8 mouse cellular contexts compared by ENCODE assay signal in the genomic region with DNA sequence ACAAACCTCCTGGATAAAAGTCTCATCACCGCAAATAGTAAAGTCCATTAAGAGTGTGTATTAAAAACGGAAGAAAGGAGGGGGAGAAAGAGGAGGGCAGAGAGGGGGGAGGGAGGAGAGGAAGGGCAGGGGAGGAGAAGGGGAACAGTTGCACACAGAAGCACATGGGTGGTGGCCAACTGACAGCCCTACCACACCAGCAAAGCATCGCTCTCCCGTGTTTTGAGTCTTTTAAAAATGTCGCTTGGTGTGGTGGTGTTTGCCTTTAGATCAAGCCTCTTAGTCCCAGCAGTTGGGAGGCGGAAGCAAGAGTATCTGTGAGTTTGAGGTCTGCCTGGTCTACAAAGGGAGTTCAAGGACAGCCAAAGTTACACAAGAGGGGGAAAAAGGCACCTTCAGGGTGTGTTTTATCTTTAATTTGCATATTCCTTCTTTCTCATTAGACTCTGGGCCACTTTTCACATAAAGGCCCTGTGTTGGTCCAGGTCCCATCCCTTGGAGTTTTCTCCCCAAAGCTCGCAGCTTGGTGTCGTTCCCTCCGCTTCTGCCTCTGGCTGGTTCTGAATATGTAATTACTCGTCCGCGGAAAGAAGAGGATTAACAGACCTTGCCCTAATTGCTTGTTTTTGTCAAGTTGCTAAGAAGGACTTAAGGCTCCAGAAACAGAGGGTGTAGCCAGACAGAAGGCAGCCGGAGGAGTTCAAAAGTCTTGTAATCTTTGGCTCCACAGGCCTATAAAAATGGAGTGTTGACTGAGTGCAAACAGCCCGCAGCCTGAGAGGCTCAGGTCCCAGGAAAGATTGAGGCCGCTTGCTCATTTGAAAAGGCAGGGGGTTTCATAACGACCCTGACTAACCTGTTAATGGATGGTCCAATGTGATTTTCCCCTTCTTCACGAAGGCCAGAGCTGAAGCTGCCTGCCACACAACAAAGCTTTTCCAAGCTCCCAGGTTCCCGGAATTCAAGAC. TPM values are rescaled to one million over a fixed set of nuclear protein-coding genes. Genes with fewer than 3 reads are reported as not detected.
DNase-seq lines count a peak whose midpoint lies in the region; ATAC-seq and TF ChIP-seq lines count a peak whose summit lies in the region.

No protein-coding gene starts in this region.

- H3K4me2 ChIP-seq in forebrain, embryonic 12.5 days, result peak overlapping the region; percentile 22
- 0 out of 2 replicates have a peak overlapping the region, but pooled peaks have one; percentile 6 for H3K4me2 ChIP-seq in kidney, postnatal 0 days (ENCODE audit: low read length)
- peak overlapping the region; percentile 5; the same call in 1 of the 2 replicates for H3K4me2 ChIP-seq in midbrain, embryonic 11.5 days

- TF ChIP-seq CTCF in kidney, postnatal 0 days (IDR thresholded peaks at IDR 0.05; ENCODE audit: low read depth), result no peak

- 0 out of 2 replicates have a peak, but pooled peaks cover 5% of the 10 kb centered on the region for H3K27me3 ChIP-seq in forebrain, embryonic 12.5 days
- no peaks in the 10 kb centered on the region for H3K27me3 ChIP-seq in kidney, postnatal 0 days (ENCODE audit: insufficient read depth, low read length)
- no peaks in the 10 kb centered on the region for H3K27me3 ChIP-seq in midbrain, embryonic 11.5 days (ENCODE audit: control insufficient read depth, insufficient read depth, low read length)

- DNase-seq in ZHBTc4 (ENCODE audit: low read depth, low spot score), result peak; percentile 70
- peak; percentile 68 for DNase-seq in kidney, postnatal 0 days (ENCODE audit: low spot score)
- DNase-seq in midbrain, embryonic 11.5 days (ENCODE audit: low spot score, missing footprints), result peak; percentile 90
- no peak for DNase-seq in adipocyte (ENCODE audit: low spot score)
- no peak for DNase-seq in gastrocnemius, postnatal 4 days (ENCODE audit: low spot score in 2 of 2)
- DNase-seq in frontal cortex, postnatal 36 days (ENCODE audit: low spot score in 2 of 2), result no peak
- no peak for DNase-seq in B cell, adult 2 months

- 6% methylated on average over 18 of the region's 18 CpGs for WGBS in forebrain, embryonic 12.5 days
- 37% methylated on average over 18 of the region's 18 CpGs for WGBS in kidney, postnatal 0 days
- WGBS in midbrain, embryonic 11.5 days, result 12% methylated on average over 18 of the region's 18 CpGs

- H3K9me3 ChIP-seq in forebrain, embryonic 12.5 days, result no peaks in the 10 kb centered on the region
- H3K9me3 ChIP-seq in kidney, postnatal 0 days (replicated peaks; ENCODE audit: low read length), result no peaks in the 10 kb centered on the region
- H3K9me3 ChIP-seq in midbrain, embryonic 11.5 days (ENCODE audit: control insufficient read depth, low read length), result no peaks in the 10 kb centered on the region

- H3K27ac ChIP-seq in forebrain, embryonic 12.5 days, result peak overlapping the region; percentile 53
- 0 out of 2 replicates have a peak overlapping the region, but pooled peaks have one; percentile 5 for H3K27ac ChIP-seq in kidney, postnatal 0 days
- no peak overlapping the region for H3K27ac ChIP-seq in midbrain, embryonic 11.5 days (ENCODE audit: low read depth, low read length)

- no peaks in the 10 kb centered on the region for H3K36me3 ChIP-seq in forebrain, embryonic 12.5 days (replicated peaks)
- no peaks in the 10 kb centered on the region for H3K36me3 ChIP-seq in kidney, postnatal 0 days (ENCODE audit: insufficient read depth, low read length)
- H3K36me3 ChIP-seq in midbrain, embryonic 11.5 days (ENCODE audit: control insufficient read depth, insufficient read depth, low read length), result no peaks in the 10 kb centered on the region

- peaks cover 14% of the 10 kb centered on the region for H3K4me1 ChIP-seq in forebrain, embryonic 12.5 days
- H3K4me1 ChIP-seq in kidney, postnatal 0 days (replicated peaks; ENCODE audit: insufficient read depth, low read length), result 0 out of 2 replicates have a peak, but pooled peaks cover 5% of the 10 kb centered on the region
- peaks cover 8% of the 10 kb centered on the region for H3K4me1 ChIP-seq in midbrain, embryonic 11.5 days (ENCODE audit: control insufficient read depth, insufficient read depth, low read length)

- H3K9ac ChIP-seq in forebrain, embryonic 12.5 days, result no peak overlapping the region
- no peak overlapping the region for H3K9ac ChIP-seq in kidney, postnatal 0 days (ENCODE audit: low read depth, low read length)
- 0 out of 2 replicates have a peak overlapping the region, but pooled peaks have one; percentile 2 for H3K9ac ChIP-seq in midbrain, embryonic 11.5 days (ENCODE audit: low read length)

- peak; percentile 60; the same call in 1 of the 2 replicates for ATAC-seq in forebrain, embryonic 12.5 days (ENCODE audit: low FRiP score)
- no peak for ATAC-seq in kidney, postnatal 0 days (replicated peaks; ENCODE audit: low FRiP score, low read depth)
- ATAC-seq in midbrain, embryonic 11.5 days (ENCODE audit: low FRiP score), result peak; percentile 67

- H3K4me3 ChIP-seq in forebrain, embryonic 12.5 days (replicated peaks), result no peak overlapping the region
- no peak overlapping the region for H3K4me3 ChIP-seq in kidney, postnatal 0 days (replicated peaks; ENCODE audit: low read depth, low read length)
- H3K4me3 ChIP-seq in midbrain, embryonic 11.5 days (ENCODE audit: low read depth, low read length), result no peak overlapping the region

RNA-seq across cellular contexts. Expression of a gene that starts 35.6 kb away (rescaled TPM):
- 37.1 and 40.0 TPM in 2 replicates for polyA plus RNA-seq in forebrain, embryonic 12.5 days (2016; fragmentation: Nextera tagmentation; extraction: Ambion mirVana)
- 70.2 and 73.4 TPM in 2 replicates for polyA plus RNA-seq in kidney, postnatal 0 days (2015; fragmentation: Nextera tagmentation; extraction: Ambion mirVana)
- polyA plus RNA-seq in midbrain, embryonic 11.5 days (2014; fragmentation: Nextera tagmentation; extraction: Ambion mirVana), result 36.8 and 41.9 TPM in 2 replicates
- total RNA-seq in gastrocnemius, postnatal 4 days (2021), result 10 to 100 TPM; 58.5 to 63.1 TPM

Comparison
In these comparisons a context has a peak if more than half of its experiments do, and no peak if none do; other contexts are left out.
1. DNase-seq: peak in ZHBTc4 (single experiment), kidney, postnatal 0 days (single experiment) and midbrain, embryonic 11.5 days (single experiment); none in adipocyte (single experiment), gastrocnemius, postnatal 4 days (0 of 2), frontal cortex, postnatal 36 days (0 of 2) and B cell, adult 2 months (0 of 2).
2. Peak in every context shown above with its lines, with median percentiles within 50 percentile points of each other: H3K4me2 ChIP-seq.